ENCODE assay signal across 8 mouse cellular contexts in the genomic region with DNA sequence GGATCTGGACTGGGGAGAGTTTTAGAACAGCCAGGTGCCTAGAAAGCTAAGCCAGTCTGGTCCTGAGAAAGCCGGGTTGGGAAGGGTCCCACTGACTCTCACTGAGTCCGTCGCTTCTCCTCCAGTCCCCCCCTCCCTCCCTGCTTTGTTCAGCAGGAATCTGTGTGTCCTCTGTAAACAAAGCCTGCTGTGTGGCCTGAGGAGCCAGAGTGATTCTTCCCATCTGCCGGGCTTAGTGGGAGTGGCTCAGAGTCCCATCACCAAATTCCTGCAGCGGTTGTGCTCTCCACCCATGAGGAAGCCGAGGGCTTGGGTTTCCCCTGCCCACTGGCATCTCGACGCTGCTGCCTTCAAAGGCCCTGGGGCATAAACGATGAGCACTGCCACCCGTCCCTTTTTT.
A peak's percentile ranks its signal among the peaks of the same experiment; 100 is the strongest.
DNase-seq lines count a peak whose midpoint lies in the region; ATAC-seq and TF ChIP-seq lines count a peak whose summit lies in the region.

No protein-coding gene starts in this region.

- 0 out of 2 replicates have a peak overlapping the region, but pooled peaks have one; percentile 13 for H3K4me2 ChIP-seq in embryonic facial prominence, embryonic 12.5 days (replicated peaks)

- H3K36me3 ChIP-seq in kidney, adult 2 months (ENCODE audit: control insufficient read depth, insufficient read depth, low read length), result no peaks in the 10 kb centered on the region
- no peaks in the 10 kb centered on the region for H3K36me3 ChIP-seq in embryonic facial prominence, embryonic 12.5 days

- no peak overlapping the region for H3K9ac ChIP-seq in embryonic facial prominence, embryonic 12.5 days

- H3K27me3 ChIP-seq in kidney, adult 2 months (replicated peaks; ENCODE audit: control insufficient read depth, insufficient read depth, low read length), result no peaks in the 10 kb centered on the region
- H3K27me3 ChIP-seq in embryonic facial prominence, embryonic 12.5 days, result no peaks in the 10 kb centered on the region

- no peak overlapping the region for H3K27ac ChIP-seq in kidney, adult 2 months (ENCODE audit: insufficient read depth, low read depth, low read length)
- no peak overlapping the region for H3K27ac ChIP-seq in embryonic facial prominence, embryonic 12.5 days

- TF ChIP-seq CTCF in kidney, adult 2 months (conservative IDR thresholded peaks at IDR 0.05; ENCODE audit: insufficient read depth, insufficient read length, low read depth, low read length), result no peak

- no peaks in the 10 kb centered on the region for H3K4me1 ChIP-seq in kidney, adult 2 months (ENCODE audit: control insufficient read depth, insufficient read depth, low read length)
- peaks cover 16% of the 10 kb centered on the region; the same call in 1 of the 2 replicates for H3K4me1 ChIP-seq in embryonic facial prominence, embryonic 12.5 days

- WGBS in kidney, adult 2 months, result 24% methylated on average over 10 of the region's 10 CpGs
- WGBS in embryonic facial prominence, embryonic 12.5 days, result 3% methylated on average over 10 of the region's 10 CpGs

- H3K9me3 ChIP-seq in embryonic facial prominence, embryonic 12.5 days, result no peaks in the 10 kb centered on the region

- no peak for TF ChIP-seq POLR2A in kidney, adult 2 months (IDR thresholded peaks at IDR 0.05; ENCODE audit: low read depth, low read length)

- no peak overlapping the region for H3K4me3 ChIP-seq in kidney, adult 2 months (ENCODE audit: insufficient read depth, low read depth, low read length)
- no peak overlapping the region for H3K4me3 ChIP-seq in embryonic facial prominence, embryonic 12.5 days

- DNase-seq in kidney, adult 2 months, result peak; percentile 24
- DNase-seq in kidney, adult 11 months, result no peak
- peak; percentile 34 to 39 for DNase-seq in kidney, postnatal 36 days
- peak; percentile 80 for DNase-seq in retina, embryonic 14.5 days (ENCODE audit: low spot score)
- DNase-seq in left cerebral cortex, adult 18-20 months (ENCODE audit: low spot score in 2 of 2), result no peak
- DNase-seq in right cerebral cortex, postnatal 14 days, result no peak

- no peak for ATAC-seq in embryonic facial prominence, embryonic 12.5 days (ENCODE audit: insufficient number of reproducible peaks, insufficient read depth, low FRiP score, low TSS enrichment)
- no peak for ATAC-seq in granulocyte monocyte progenitor cell, adult 5-6 weeks (replicated peaks; ENCODE audit: poor library complexity, severe bottlenecking)

Comparison
In these comparisons a context has a peak if more than half of its experiments do, and no peak if none do; other contexts are left out.
1. DNase-seq: peak in kidney, adult 2 months (single experiment), kidney, postnatal 36 days (2 of 2) and retina, embryonic 14.5 days (single experiment); none in kidney, adult 11 months (single experiment), left cerebral cortex, adult 18-20 months (0 of 2) and right cerebral cortex, postnatal 14 days (single experiment).